Mouse (Mus musculus) monocyte, adult 5-6 weeks (primary cell): ENCODE measurements around the gene Il2rg. TPM values are rescaled to one million over a fixed set of nuclear protein-coding genes. Genes with fewer than 3 reads are reported as not detected.

Experiments used
- ATAC-seq: fragments of 153-309, 156-312 bp; replicated peaks from 2 replicates; pipeline ENCODE4 v1.8.0; 2017; ENCODE audit warnings: mild to moderate bottlenecking; ENCODE audit not compliant: low TSS enrichment, insufficient number of reproducible peaks, severe bottlenecking, poor library complexity, low FRiP score
- total RNA-seq: library from RNA; stranded (forward); fragments of 200-1000, 200-491, 200-594 nt; gene quantifications from 3 replicates; pipeline ENCODE4 v1.2.3, GENCODE M21; 2017

Gene Il2rg
- 206 to 400 TPM (median 270 TPM) in 3 replicates for total RNA-seq

DNA sequence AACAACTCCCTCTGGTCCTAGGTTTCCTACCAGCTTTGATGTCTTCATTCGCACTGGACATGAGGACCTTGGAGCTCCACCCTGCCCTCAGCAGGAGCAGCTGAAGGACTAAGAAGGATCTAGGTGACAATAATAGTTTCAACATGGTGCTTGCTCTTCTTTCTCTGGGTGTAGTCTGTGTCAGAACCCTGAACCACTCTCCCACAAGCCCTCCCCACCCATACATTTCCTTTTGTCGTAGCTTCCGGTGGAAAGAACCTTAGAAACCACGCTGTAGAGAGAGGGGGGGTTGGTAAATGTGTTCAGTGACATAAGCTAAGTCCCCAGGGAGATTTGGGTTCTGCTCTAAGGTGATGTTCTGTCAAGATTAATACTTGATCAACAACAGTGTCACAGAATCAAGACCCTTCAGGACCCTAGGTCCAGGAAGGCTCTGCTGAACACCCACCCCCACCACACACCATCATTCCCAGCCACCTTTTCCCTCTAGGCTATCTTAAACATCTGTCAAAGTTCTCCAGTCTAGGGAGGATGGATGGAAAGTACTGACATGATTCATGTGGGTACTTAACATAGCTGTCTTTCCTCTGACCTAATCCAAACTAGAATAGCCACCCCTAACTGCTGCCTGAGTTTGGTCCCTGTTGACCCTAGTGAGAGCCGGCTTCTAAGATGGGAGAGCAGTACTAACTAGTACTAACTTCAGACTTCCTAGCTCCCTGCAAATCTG lies at the start of gene Il2rg:
Gene Il2rg (minus strand): TSS at position 231 of the 730 bp plus-strand sequence.
- peak; percentile 87 for ATAC-seq

DNA sequence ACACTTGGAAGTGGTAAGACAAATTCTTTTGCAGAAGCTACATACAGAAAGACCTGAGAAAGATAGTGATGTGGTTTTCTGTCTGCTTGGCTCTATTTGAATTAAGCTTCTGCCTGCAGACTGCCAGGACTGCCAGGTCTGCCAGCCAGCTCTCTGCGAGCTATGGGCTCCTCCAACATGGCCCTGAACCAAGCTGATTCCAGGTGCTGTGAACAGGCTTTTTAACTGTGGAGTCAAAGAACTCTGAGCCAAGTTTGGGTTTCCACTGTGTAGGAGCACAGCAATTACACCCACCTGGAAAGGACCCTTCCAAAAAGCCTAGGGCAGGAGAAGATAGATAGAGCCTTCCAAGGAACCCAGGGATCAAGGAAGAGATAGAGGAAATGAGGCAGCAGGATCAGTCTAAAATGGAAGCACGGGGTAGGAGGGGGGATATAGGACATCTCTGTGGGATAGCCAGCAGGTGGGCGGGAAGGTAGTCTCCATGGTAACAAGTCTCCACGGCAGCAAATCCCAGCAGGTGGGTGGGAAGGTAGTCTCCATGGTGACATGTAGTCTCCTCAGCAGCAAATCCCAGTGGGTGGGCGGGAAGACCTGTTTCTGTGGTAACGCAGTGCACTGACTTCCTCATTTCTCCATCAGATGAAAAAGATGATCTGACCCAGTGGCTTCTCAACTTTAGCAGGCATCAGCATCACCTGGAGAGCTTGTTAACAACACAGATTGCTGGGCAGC lies 45.7 kb upstream of the Il2rg start:
- no peak for ATAC-seq

DNA sequence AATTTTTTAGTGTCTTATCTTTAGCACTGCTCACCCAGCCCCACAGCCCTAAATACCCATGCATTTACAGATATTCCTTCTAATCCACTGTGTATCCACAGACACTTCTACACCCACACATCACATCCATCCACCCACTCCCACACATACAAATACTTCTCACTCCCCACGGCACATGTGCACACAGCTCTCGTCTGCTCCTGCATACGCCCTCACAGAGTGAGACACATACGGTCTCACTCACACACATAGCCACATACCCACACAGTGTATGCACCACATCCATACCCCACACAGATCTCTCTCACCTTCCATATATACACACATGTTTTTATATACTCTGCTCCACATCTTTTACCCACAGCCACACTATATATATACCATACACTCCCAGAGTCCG lies 41.2 kb upstream of the Il2rg start:
- ATAC-seq = no peak

DNA sequence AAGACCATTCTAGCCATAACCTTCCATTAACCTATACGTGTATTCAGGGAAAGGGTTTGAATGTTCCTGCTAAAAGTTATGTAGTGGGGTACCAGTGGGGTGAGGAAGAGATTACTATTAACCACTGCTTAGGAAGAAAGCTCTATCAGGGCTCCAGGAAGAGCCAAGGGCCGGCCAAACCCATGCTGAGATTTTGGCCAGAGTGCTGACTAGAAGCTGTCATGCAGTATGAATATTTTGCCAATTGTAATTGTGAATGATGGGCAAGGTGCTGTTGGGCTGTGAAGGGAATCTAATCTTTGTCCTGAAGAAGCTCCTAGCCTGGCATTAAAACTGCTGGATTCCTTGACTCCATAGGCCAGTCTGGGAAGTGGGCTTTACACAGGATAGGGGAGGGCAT lies 36.6 kb upstream of the Il2rg start:
- no peak for ATAC-seq

DNA sequence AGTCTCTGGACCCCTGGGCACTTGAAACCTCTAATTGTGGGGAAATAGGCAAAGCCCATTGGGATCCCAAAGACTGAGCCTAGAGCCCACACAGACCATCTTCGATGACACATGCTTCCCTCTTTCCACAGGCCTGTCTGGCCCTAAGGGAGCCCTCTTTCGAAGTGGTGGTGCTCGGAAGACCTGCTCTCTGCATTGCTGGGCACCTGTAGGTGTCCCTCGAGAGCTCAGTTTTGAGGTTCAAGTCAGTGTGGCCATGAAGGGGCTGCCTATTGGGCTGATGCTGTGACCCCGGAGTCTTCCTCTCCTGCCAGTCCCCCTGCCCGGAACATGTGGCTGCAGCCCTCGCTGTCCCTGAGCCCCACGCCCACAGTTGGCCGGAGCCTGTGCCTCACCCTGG lies 33.6 kb upstream of the Il2rg start:
- no peak for ATAC-seq

DNA sequence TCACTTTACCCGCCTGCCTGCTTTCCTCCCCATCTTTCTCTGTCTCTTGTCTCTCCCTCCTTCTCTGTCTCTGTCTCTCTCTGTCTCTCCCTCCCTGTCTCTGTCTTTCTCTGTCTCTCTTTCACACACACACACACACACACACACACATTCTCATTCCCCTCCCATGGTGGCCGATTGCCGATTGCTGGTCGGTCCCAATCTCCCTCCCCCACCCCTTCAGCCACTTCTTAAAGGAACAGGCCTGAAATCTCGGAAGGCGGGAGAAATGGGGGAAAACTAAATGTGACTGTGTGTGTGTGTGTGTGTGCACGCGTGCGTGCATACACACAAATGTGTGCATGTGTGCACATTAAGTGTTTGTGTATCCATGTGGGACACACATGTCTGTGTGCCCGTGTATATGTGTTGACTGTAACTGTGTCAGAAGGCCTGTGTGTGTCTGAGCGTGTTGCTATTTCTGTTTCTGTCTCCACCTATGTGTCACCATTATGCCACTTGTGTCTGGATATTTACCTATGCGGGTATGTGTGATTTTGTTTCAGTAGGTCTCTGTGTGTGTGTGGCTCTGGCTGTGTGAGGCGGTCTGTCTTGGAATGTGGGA lies 32.5 kb upstream of the Il2rg start:
- no peak for ATAC-seq

DNA sequence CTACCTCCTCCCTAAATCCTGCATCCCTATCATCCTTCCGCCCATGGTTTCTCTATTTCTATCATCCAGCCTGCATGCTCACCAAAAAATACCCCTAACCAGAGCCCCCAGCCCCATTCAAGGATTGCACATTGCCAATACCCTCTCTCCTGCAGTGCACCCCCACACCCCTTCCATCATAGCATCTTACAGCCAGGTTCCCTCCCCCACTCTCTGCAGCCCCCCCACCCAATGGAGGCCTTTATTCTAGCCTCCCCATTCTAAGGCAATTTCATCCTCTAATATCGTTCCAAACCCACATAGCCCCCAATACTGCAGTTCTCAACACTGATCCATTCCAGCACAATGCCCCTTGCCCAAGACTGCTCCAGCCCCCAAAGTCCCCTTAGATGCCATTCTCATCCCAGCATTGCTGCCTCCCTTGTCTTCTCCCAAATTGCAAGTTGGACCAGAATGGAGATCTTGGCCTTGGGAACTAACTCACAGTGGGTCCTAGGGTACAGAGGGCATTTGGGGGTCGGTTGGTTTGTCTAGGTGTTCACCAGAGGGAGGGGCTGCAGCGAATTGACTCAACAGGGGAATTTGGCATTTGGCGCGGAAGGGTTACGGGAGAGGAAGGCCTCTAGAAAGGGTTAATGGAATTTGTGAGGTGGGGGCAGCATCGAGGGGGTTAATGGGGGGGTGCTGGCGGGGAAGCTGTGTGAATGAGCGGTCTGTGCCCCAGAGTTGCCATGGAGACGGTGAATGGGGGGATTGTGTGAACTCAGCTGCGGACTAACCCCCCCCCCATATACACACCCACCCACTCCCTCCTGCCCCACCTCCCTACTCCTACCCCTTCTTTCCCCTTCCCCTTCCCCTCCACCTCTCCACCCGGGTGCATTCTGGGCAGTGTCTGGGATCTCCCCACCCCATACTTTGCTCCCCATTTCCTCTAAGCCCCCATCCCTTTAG lies 31.7 kb upstream of the Il2rg start:
- ATAC-seq = no peak

DNA sequence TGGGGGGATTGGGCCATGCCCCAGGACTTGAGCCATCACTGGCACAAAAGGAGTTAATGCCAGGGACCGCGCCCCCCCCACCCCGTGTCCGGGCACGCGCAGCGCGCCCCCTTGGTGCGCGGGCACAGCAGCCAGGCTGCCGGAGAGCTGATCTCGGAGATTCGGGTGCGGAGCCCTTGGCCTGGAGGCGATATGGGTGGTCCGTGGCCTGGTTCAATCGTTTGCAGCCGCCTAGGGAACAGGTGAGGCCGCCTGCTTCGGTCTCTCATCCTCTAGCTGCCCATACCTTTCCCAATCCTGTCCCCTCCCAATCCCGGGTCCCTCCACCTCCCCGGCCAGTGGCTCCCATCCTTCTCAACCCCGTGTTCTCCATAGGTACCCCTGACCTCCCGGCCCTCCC lies 31.0 kb upstream of the Il2rg start, which contains the start of gene Nlgn3:
Gene Nlgn3 (plus strand): TSS at position 114 of the 400 bp plus-strand sequence.
- no peak for ATAC-seq

DNA sequence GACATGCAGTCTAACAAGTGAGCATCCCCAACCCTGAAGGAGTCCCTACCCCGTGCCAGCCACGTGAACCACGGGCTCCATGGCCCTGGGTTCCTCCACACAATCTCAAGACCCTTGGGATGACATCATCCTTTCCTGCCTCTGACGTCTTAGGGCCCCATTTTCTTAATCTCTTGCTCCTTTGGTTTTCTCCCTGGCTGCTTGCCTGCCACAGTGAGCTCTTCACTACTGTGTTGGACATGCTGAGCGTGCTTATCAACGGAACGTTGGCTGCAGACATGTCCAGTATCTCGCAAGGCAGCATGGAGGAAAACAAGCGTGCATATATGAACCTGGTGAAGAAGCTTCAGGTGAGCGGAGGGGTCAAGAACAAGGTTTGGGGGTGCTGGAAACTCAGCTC lies 22.1 kb upstream of the Il2rg start:
- ATAC-seq = no peak

DNA sequence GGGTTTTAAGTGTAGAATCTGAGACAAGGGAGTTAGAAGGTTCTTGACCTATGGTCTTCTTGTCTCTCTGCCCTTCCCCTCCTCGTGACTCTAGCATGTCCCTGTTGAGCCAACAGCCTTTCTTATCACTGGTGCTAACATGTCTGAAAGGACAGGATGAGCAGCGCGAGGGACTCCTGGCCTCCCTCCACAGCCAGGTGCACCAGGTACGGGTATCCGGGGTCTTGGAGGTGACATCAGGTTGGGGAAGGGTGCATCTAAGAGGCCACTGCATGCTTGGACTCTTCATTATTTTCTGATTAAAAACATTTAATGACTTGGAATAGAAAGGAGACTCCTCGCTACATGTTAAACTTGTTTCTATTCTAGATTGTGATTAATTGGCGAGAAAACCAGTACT lies 21.0 kb upstream of the Il2rg start:
- no peak for ATAC-seq

DNA sequence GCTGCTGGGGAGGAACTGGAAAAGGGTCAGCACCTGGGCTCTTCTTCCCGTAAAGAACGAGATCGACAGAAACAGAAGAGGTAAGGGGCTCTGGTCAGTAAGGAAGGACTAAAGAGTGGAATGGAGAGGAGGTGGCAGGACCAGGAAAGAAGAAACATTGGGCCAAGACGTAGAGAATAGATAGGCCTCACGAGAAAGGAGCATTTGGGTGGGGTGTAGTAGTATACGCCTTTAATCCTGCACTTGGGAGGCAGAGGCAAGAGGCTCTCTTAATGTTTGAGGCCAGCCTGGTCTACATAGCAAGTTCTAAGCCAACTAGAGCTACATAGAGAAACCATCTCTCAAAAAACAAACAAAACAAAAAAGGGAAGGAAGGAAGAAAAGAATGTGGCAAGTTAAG lies 20.4 kb upstream of the Il2rg start:
- no peak for ATAC-seq

DNA sequence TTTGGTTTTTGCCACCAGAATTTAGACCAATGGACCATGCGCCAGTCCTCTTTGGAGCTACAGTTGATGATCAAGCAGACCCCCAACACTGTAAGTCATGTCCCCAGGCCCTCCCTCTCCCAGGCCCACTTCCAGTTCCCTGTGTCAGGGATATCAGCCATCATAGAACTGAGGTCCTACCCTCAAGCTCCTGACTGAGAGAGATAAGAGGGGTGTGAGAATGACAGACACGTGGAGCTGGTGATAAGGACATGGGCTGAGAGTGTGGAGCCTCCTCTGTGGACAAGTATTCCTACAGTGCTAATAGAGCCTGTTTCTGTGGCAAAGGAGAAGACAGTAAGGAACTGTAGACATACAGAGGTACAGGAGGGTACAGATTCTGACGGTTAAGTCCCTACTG lies 19.5 kb upstream of the Il2rg start:
- ATAC-seq = no peak

DNA sequence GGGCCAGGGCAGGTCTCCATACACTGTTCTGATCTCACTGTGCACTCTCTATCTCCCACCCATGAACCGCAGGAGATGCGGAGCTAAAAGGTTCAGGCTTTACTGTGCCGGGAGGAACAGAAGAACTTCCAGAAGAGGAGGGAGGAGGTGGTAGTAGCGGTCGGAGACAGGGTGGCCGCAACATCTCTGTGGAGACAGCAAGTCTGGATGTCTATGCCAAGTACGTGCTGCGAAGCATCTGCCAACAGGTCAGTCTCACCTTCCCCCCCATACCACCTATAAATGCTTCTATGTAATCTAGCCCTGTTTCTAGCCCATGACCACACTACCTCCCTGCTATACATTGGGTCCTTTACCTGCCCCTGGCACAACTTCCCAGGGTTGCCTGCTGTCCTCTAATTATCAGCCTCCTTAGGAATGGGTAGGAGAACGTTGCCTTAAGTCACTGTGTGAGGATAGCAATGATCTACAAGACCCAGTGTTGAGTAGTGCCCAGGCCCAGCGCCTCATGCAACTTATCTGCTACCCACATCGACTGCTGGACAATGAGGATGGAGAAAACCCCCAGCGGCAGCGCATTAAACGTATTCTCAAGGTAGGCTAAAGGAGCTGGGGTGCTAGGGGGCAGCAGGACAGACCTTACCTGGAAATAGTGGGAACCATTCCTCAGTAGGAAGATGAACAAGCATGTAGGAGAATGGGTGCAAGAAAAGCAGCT lies 18.1 kb upstream of the Il2rg start:
- no peak for ATAC-seq

DNA sequence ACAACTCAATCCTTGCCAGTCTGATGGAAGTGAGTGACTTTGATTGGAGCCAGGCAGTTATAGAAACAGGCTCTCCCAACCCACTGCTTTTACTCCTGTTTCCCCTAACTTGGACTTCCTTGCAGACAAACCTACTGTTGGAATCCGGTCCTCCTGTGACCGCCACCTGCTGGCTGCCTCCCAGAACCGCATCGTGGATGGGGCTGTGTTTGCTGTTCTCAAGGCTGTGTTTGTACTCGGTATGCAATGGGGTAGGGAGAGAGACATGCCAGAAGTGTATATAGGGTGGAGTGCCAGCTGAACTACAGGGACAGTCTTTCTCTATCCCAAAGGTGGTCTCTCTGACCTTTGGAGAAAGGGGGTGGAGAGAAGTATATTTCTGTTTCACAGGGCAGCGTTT lies 17.5 kb upstream of the Il2rg start:
- peak; percentile 61; the same call in 1 of the 2 replicates for ATAC-seq

DNA sequence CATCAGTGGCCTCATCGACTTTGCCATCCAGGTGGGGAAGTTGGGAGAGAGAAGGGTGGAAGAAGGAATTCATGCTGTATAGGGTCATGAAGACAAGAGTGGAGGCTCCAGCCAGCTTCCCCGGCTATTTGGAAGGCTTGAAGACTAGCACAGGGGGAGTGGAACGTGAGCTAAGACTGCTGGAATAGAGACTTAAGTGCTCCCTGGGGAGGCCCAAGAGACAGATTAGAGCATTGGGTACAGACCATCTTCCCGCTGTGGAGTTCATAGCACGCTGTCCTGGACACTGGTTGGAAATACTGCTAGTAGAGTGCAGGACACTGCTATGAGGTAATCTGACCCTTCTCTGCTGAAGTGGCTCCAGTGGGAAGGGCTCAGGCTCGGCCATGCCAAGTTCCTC lies 14.8 kb upstream of the Il2rg start:
- no peak for ATAC-seq

DNA sequence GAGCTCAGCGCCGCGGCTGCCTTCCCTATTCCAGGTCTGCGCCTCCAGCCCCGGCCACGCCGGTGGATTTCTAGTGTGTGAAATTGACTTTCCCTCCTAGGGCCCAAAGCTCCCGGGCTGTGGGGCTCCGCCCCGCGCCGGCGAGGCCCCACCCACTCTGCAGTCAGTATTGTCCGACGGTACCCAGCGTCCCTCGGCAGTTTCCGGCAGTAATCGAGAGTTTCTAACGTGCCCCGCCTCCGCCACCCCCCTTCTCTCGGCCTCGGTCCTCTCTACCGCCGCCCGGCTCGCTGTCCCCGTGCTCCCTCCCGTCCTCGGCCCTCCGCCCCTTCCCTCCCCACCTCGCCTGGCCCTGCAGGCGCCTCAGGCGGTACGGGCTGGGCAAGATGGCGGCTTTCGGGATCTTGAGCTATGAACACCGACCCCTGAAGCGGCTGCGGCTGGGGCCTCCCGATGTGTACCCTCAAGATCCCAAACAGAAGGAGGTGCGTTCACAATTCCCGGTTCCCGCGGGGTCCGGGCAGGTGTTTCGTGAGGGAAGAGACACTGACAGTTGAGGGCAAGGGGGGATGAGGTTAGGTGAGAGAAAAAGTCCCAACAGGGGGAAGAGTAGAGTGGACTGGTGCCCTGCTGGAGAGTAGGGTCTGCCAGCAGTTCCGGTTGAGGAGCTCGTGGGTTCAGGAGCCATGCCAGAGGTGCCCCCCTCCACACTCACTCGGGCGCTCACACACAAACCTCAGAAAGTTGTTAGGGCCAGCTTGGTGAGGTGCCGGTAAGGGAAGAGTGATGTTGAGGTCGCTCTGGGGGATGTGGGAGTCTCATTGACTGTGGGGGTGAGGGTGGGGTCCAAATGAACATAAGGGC lies 6.1 kb upstream of the Il2rg start, which contains the start of gene Med12:
Gene Med12 (plus strand): TSS at position 156 of the 864 bp plus-strand sequence.
- peak; percentile 99 for ATAC-seq

DNA sequence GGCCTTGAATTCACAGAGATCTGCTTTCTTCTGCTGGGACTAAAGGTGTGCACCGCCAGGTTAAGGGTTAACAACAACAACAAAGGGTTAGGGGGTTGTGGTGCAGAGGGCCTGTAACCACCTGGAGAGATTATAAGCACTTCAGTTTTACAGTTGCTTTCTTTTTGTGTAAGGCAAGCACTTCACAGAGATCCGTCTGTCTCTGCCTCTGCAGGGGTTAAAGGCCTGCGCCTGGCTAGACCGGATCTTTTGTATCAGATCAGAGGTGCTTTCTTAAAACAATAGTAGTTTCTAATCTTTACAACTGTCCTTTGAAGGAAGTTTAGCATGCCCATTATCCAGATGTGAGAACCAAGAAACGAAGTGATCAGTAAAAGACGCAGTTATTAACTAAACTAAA lies 5.4 kb upstream of the Il2rg start:
- no peak for ATAC-seq
